Mouse (Mus musculus): Measurements from ENCODE around the gene Gm14851.
"Not testable (repeated sequence)": the region's sequence is repeated elsewhere in the genome, so short reads cannot be mapped to it uniquely, and the experiment has no call there.

Gm14851 gene

DNA sequence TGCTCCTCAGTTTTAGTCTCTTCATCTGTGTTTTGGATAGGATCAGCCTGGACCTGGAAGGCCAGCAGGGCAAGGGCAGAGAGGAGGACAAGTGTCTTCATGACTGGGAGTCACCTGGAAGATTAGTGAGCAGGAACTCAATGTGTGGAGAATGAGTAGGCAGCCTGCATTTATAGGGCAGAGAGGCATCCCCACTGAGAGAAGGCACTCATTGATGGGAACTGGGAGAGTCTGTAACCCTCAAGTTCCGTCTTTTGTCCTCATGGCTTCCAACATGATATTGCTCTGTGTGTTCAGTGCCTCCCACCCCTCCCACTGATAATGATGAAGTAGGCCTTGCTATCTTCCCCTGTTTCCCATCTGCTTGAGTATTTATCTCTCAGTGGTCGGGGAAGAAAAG, at the start of gene Gm14851:
TSS of gene Gm14851 (minus strand) at position 101 of the 400 bp plus-strand sequence.
- not testable (repeated sequence) for DNase-seq (ENCODE audit: extremely low read depth, low read depth, low spot score)

DNA sequence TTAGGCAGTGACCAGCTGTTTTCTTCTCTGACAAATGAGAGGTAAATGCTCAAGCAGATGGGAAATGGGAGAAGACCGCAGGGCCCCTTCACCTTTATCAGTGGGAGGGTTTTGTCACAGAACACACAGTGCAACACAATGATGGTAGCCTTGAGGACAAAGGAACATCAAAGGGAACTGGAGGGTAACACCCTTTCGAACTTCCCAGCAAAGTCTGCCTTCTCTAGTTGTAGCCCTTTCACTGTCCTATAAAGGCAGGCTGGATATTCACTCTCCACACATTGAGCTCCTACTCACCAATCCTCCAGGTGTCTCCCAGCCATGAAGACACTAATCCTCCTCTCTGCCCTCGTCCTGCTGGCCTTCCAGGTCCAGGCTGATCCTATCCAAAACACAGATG, 38.5 kb upstream of the Gm14851 start, which contains the start of gene Defa30:
TSS of gene Defa30 (plus strand) at position 301 of the 400 bp plus-strand sequence.
- DNase-seq (ENCODE audit: extremely low read depth, low read depth, low spot score), result not testable (repeated sequence)

DNA sequence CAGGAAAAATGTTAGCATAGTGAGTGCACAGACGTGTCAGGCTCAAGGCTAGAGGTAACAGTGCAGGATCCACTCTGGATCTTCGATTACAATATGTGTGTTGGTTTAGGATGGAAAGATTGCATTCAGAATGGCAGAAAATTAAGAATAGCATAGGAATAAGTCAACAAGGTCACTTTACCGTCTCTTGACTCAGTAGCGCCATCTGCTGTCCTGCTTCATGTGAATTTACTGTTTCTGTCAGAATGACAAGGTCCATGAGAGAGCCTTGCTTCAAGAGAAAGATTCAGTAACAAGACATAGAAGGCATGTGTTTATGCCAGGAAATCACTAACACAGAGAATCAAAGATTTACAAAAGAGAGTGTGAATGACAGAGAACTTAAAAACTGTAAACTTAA, 2.7 kb downstream of the Gm14851 start:
- no peak for DNase-seq (ENCODE audit: extremely low read depth, low read depth, low spot score)

DNA sequence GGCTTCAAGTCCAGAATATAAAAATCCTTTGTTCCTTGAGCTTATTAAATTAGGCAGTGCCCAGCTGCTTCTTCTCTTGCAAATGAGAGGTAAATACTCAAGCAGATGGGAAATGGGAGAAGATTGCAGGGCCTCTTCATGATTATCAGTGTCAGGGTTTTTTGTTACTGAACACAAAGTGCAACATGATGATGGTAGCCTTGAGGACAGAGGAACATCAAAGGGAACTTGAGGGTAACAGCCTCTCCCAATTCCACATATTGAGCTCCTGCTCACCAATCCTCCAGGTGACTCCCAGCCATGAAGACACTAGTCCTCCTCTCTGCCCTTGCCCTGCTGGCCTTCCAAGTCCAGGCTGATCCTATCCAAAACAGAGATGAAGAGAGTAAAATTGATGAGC, 11.7 kb downstream of the Gm14851 start, which contains the start of gene Defa25:
TSS of gene Defa25 (plus strand) at position 301 of the 400 bp plus-strand sequence.
- not testable (repeated sequence) for DNase-seq (ENCODE audit: extremely low read depth, low read depth, low spot score)

DNA sequence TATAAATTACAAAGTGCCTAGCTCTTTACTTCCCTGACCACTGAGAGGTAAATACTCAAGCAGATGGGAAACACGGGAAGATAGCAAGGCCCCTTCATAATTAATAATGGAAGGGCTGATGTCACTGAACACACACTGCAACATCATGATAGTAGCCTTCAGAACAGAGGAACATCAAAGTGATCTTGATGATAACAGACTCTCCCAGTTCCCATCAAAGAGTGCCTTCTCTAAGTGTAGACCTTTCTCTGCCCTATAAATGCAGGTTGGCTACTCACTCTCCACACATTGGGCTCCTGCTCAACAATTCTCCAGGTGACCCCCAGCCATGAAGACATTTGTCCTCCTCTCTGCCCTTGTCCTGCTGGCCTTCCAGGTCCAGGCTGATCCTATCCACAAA, 31.1 kb downstream of the Gm14851 start, which contains the start of gene Defa35:
TSS of gene Defa35 (plus strand) at position 301 of the 400 bp plus-strand sequence.
- DNase-seq (ENCODE audit: extremely low read depth, low read depth, low spot score), result not testable (repeated sequence)

DNA sequence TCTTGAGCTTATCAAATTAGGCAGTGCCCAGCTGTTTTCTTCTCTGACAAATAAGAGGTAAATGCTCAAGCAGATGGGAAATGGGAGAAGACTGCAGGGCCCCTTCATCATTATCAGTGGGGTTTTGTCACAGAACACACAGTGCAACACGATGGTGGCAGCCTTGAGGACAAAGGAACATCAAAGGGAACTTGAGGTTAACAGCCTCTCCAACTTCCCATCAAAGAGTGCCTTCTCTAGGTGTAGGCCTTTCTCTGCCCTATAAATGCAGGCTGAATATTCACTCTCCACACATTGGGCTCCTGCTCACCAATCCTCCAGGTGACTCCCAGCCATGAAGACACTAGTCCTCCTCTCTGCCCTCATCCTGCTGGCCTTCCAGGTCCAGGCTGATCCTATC, 41.1 kb downstream of the Gm14851 start, which contains the start of gene Defa23:
TSS of gene Defa23 (plus strand) at position 301 of the 400 bp plus-strand sequence.
- DNase-seq (ENCODE audit: extremely low read depth, low read depth, low spot score), result not testable (repeated sequence)
